Mouse (Mus musculus): ENCODE results near the gene Olfr1364.

Gene Olfr1364

DNA sequence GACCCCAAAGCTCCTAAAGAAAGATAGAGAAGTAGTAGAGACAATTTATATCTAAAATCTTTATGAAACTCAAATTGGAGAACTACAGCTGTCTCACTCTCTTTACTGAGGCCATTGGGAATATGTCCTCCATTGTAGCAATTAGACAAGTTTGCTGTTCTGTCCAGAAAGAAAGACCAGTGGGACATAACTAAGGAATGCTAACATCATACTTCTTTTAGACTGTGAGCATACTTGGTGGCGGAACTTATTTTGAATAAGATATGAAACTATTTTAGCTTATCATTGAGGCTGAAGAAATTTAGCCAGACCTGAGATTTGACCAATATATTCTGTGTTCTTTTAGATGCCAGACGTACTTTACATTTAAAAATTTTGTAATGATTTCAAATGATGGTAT, at the start of gene Olfr1364:
Gene Olfr1364, minus strand, starts transcription at position 101 of the 400 bp plus-strand sequence.
- DNase-seq = no peak

GRCm38 (mm10) chr13:21613922-21614321, 32.4 kb upstream of the Olfr1364 start, which contains the start of gene Olfr1362:
Olfr1362 (minus strand) TSS chr13:21614022.
- DNase-seq = no peak

DNA sequence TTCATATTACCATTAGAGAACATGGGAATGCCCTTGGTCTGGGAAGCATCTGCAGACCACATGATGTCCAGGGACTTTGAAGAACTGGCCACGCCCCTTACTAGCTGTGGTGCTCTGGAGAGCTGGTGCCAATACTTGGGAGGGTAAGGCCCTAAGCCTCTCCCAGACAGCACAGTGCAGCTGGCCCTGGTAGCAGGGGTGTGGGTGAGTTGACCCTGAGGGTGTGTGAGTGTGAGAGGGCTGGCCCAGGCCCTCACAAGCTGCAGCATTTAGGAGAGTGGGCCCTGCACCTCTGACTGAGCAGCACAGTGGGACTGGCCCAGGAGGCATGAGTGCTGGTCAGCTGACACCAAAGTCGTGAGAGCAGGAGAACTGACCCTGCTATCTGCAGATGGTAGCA, 10.1 kb upstream of the Olfr1364 start:
- DNase-seq = no peak

- DNase-seq = no peak
These were observed 21.8 kb downstream of the Olfr1364 start, which contains the start of gene Olfr1535 for GRCm38 (mm10) chr13:21559793-21560192. Olfr1535 (minus strand) TSS chr13:21559893.

DNA sequence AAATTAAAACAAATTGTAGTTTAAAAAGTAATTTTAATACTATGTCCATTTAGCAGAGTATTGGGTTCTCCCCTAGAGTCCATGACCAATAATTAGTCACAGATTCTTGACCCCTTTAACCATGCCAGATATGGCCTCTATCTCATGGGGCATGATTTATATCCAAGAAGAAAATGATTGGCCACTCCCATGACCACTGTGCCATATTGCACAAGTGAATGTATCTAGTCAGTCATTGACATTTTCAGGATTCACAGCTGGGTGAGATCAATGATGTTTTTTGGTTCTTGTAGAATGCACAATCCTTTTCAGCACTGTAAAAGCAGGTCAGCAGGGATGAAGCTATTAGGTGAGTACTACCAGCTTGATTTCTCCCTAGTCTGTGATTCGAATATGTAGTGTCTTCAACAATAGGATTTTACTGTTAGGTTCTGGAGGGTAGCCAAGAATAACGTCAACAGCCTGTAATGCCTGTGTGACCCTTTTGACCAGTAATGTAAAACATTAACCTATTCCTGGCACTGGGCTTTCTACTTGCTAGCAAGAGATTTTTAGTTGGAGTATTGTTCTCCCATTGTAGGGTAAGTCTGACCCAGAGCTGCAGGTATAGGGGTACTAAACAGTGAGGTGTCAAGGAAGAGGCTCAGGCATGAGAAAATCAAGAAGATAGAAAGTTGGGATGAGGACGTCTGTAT, 31.0 kb downstream of the Olfr1364 start:
- DNase-seq = no peak

GRCm38 (mm10) chr13:21549487-21549886, 32.1 kb downstream of the Olfr1364 start:
- no peak for DNase-seq

- DNase-seq = no peak
These were observed 38.9 kb downstream of the Olfr1364 start, which contains the start of gene Olfr1366 for GRCm38 (mm10) chr13:21542708-21543107. Olfr1366 (minus strand) TSS chr13:21542808.

DNA sequence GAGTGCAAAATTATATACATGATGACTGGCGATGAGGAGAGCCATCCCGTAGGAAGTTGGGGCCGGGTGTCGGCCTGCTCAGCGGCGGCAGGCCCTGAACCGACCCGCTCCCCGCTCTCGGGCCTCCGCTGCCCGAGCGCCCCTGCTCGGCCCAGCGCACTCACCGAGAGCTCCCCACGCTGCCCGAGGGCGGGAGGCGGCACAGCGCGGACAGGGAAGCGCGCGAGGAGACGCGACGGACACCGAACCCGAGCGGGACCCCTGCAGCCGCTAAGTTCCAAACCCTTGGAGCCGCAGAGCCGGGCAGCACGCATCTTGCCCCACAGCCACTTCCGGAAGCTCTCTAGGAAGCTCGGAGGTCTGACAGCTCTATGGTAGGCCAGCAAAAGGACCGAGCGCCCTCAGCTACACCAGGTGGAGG, 50.8 kb downstream of the Olfr1364 start, which contains the start of gene Zkscan8:
Gene Zkscan8, minus strand, starts transcription at position 340 of the 421 bp plus-strand sequence.
- peak; percentile 85 to 91 for DNase-seq

- DNase-seq = no peak
These were observed 51.4 kb downstream of the Olfr1364 start for GRCm38 (mm10) chr13:21530136-21530535.

Measured in cerebellum, postnatal 10 days (tissue).